8 mouse cellular contexts compared by ENCODE assay signal in the genomic region with DNA sequence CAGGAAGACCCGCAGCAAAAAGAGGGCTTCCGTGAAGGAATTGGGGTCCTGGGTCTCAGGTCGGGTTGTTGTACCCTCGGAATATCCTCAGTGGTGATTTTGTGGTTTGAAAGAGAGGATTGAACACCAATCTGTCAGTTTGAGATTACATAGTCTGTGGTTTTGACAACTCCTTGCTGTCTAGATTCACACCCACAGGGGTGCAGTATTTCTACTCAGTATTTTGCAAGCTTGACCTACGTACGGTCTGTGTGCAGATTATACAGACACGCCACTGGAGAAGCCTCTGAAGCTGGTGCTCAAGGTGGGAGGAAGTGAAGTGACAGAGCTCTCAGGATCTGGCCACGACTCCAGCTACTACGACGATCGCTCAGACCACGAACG. TPM values are rescaled to one million over a fixed set of nuclear protein-coding genes. Genes with fewer than 3 reads are reported as not detected.
DNase-seq lines count a peak whose midpoint lies in the region; ATAC-seq lines count a peak whose summit lies in the region.

No protein-coding gene starts in this region.

- no peaks in the 10 kb centered on the region for H3K79me2 ChIP-seq in macrophage (ENCODE audit: inconsistent target)

- peaks cover 16% of the 10 kb centered on the region for H3K4me1 ChIP-seq in kidney, embryonic 15.5 days

- peaks cover 61% of the 10 kb centered on the region for H3K36me3 ChIP-seq in kidney, embryonic 15.5 days
- peaks cover 14% of the 10 kb centered on the region for H3K36me3 ChIP-seq in macrophage (ENCODE audit: inconsistent target)

- H3K4me3 ChIP-seq in kidney, embryonic 15.5 days (replicated peaks), result peak overlapping the region; percentile 83
- peak overlapping the region; percentile 66 for H3K4me3 ChIP-seq in macrophage (ENCODE audit: inconsistent target)

- H3K9ac ChIP-seq in kidney, embryonic 15.5 days, result peak overlapping the region; percentile 72

- no peak for DNase-seq in kidney, postnatal 25 days
- DNase-seq in R1 (ENCODE audit: low read depth, low spot score), result peak; percentile 8
- DNase-seq in right cerebral cortex, adult 18-20 months, result no peak
- DNase-seq in cerebellum, adult 11 months, result no peak
- DNase-seq in urinary bladder, postnatal 10 days (ENCODE audit: low spot score), result no peak

- no peaks in the 10 kb centered on the region for H3K27me3 ChIP-seq in kidney, embryonic 15.5 days

- WGBS in kidney, embryonic 15.5 days, result 44% methylated on average over 13 of the region's 13 CpGs
- WGBS in macrophage (ENCODE audit: missing documents), result 2% methylated on average over 13 of the region's 13 CpGs

- ATAC-seq in kidney, embryonic 15.5 days (replicated peaks; ENCODE audit: low FRiP score), result 0 out of 2 replicates have a peak, but pooled peaks have one; percentile 3
- ATAC-seq in granulocyte monocyte progenitor cell, adult 5-6 weeks (replicated peaks; ENCODE audit: poor library complexity, severe bottlenecking), result peak; percentile 61

- peak overlapping the region; percentile 97 for H3K27ac ChIP-seq in kidney, embryonic 15.5 days
- peak overlapping the region; percentile 85 for H3K27ac ChIP-seq in macrophage

- peak overlapping the region; percentile 76 for H3K4me2 ChIP-seq in kidney, embryonic 15.5 days

- no peaks in the 10 kb centered on the region for H3K9me3 ChIP-seq in kidney, embryonic 15.5 days (replicated peaks)

RNA-seq across cellular contexts. Expression of a gene that starts 0.6 kb away (rescaled TPM):
- polyA plus RNA-seq in kidney, embryonic 15.5 days (2015; fragmentation: Nextera tagmentation; extraction: Ambion mirVana), result 47.8 and 48.1 TPM in 2 replicates
- 33.5 and 37.1 TPM in 2 replicates for total RNA-seq in granulocyte monocyte progenitor cell, adult 5-6 weeks (2014; fragmentation: Nextera tagmentation)
- 94.5 and 119 TPM in 2 replicates for total RNA-seq in granulocyte monocyte progenitor cell, adult 5-6 weeks (2017)
- total RNA-seq in macrophage (2018; cell fraction: chromatin; rRNA removed), result 100 to 1,000 TPM in 17 of 26 experiments, 10 to 100 TPM in 9; 71.5 to 196 (median 109) TPM
- 10 to 100 TPM; 16.6 to 26.7 (median 20.5) TPM for total RNA-seq in macrophage (2018; cell fraction: cytosol; rRNA removed)
- total RNA-seq in macrophage (2018; cell fraction: nucleus; rRNA removed), result 10 to 100 TPM; 40.6 to 90.4 (median 57.8) TPM
- polyA plus RNA-seq in macrophage (2018), result 17.1 to 28.6 TPM (median 23.0 TPM) in 3 replicates

RNA-seq across cellular contexts. Expression of a gene that starts 0.6 kb away (rescaled TPM):
- 43.0 and 43.9 TPM in 2 replicates for polyA plus RNA-seq in kidney, embryonic 15.5 days (2015; fragmentation: Nextera tagmentation; extraction: Ambion mirVana)
- 33.9 and 34.2 TPM in 2 replicates for total RNA-seq in granulocyte monocyte progenitor cell, adult 5-6 weeks (2014; fragmentation: Nextera tagmentation)
- 36.6 and 57.9 TPM in 2 replicates for total RNA-seq in granulocyte monocyte progenitor cell, adult 5-6 weeks (2017)
- 10 to 100 TPM in 3 of 26 experiments, 1 to 10 TPM in 23; 1.2 to 20.9 (median 4.1) TPM for total RNA-seq in macrophage (2018; cell fraction: chromatin; rRNA removed)
- total RNA-seq in macrophage (2018; cell fraction: cytosol; rRNA removed), result 1 to 10 TPM; 1.5 to 8.4 (median 2.5) TPM
- 10 to 100 TPM in 2 of 26 experiments, 1 to 10 TPM in 23, under 1 TPM in 1; 0.80 to 15.1 (median 3.2) TPM for total RNA-seq in macrophage (2018; cell fraction: nucleus; rRNA removed)
- polyA plus RNA-seq in macrophage (2018), result 1.2 to 7.1 TPM (median 5.6 TPM) in 3 replicates

RNA-seq across cellular contexts. Expression of a gene that starts 25.5 kb away (rescaled TPM):
- not detected in 2 replicates for polyA plus RNA-seq in kidney, embryonic 15.5 days (2015; fragmentation: Nextera tagmentation; extraction: Ambion mirVana)
- total RNA-seq in granulocyte monocyte progenitor cell, adult 5-6 weeks (2014; fragmentation: Nextera tagmentation), result not detected in 2 replicates
- total RNA-seq in granulocyte monocyte progenitor cell, adult 5-6 weeks (2017), result not detected in 2 replicates
- not detected for total RNA-seq in macrophage (2018; cell fraction: chromatin; rRNA removed)
- not detected for total RNA-seq in macrophage (2018; cell fraction: cytosol; rRNA removed)
- total RNA-seq in macrophage (2018; cell fraction: nucleus; rRNA removed), result not detected
- polyA plus RNA-seq in macrophage (2018), result not detected in 3 replicates
